Mouse (Mus musculus) hindbrain, embryonic 16.5 days (tissue): ENCODE results near the gene Agap3. TPM values are rescaled to one million over a fixed set of nuclear protein-coding genes. Genes with fewer than 3 reads are reported as not detected.

ENCODE experiments used
- ATAC-seq: fragments of 200-750 bp; cut with Nextera tagmentation; 2 replicates; pipeline ENCODE4 v1.8.0; 2017; ENCODE audit warnings: moderate TSS enrichment, moderate library complexity
- H3K27ac ChIP-seq: fragments of 300-500 bp; sonication (generic); 2 replicates; pipeline ENCODE4 v1.5.1; 2014; ENCODE audit warnings: low read depth, mild to moderate bottlenecking, control low read depth, low read length, moderate library complexity
- H3K27me3 ChIP-seq: fragments of 300-500 bp; sonication (generic); replicated peaks from 2 replicates; pipeline ENCODE4 v1.6.1; 2014; ENCODE audit warnings: low read length; ENCODE audit not compliant: control insufficient read depth, insufficient read depth
- H3K36me3 ChIP-seq: fragments of 300-500 bp; sonication (generic); 2 replicates; pipeline ENCODE4 v1.6.1; 2014; ENCODE audit warnings: mild to moderate bottlenecking, low read length, moderate library complexity, mixed read lengths; ENCODE audit not compliant: control insufficient read depth, insufficient read depth
- H3K4me1 ChIP-seq: fragments of 300-500 bp; sonication (generic); 2 replicates; pipeline ENCODE4 v1.6.1; 2014; ENCODE audit warnings: low read depth, low read length; ENCODE audit not compliant: control insufficient read depth, insufficient read depth
- H3K4me2 ChIP-seq: fragments of 300-500 bp; sonication (generic); 2 replicates; pipeline ENCODE4 v1.6.1; 2014; ENCODE audit warnings: mild to moderate bottlenecking, low read length, control low read depth, moderate library complexity
- H3K4me3 ChIP-seq: fragments of 300-500 bp; sonication (generic); 2 replicates; pipeline ENCODE4 v1.5.1; 2014; ENCODE audit warnings: mild to moderate bottlenecking, low read length, control low read depth, moderate library complexity
- H3K9ac ChIP-seq: fragments of 300-500 bp; sonication (generic); 2 replicates; pipeline ENCODE4 v1.6.1; 2014; ENCODE audit warnings: low read depth, mild to moderate bottlenecking, control low read depth, low read length, moderate library complexity
- H3K9me3 ChIP-seq: fragments of 300-500 bp; sonication (generic); 2 replicates; pipeline ENCODE4 v1.6.1; 2014; ENCODE audit warnings: mild to moderate bottlenecking, low read length, moderate library complexity; ENCODE audit not compliant: control insufficient read depth
- WGBS: fragments of 180-500 bp; shearing (Covaris S2); extraction: QIAGEN DNeasy Blood & Tissue Kit; methylation state at CpG from one replicate; pipeline ENCODE4 v1.1.7; 2014; 5-methylcytosine and 5-hydroxymethylcytosine counted together
- polyA plus RNA-seq: library from polyadenylated mRNA; unstranded; fragments of >200 nt; fragmentation: Nextera tagmentation; extraction: Ambion mirVana; gene quantifications from 2 replicates; pipeline ENCODE4 v1.2.1, GENCODE M21; 2015

Agap3 gene
- polyA plus RNA-seq, 1 experiment from 2014 or later, result 47.7 TPM

DNA sequence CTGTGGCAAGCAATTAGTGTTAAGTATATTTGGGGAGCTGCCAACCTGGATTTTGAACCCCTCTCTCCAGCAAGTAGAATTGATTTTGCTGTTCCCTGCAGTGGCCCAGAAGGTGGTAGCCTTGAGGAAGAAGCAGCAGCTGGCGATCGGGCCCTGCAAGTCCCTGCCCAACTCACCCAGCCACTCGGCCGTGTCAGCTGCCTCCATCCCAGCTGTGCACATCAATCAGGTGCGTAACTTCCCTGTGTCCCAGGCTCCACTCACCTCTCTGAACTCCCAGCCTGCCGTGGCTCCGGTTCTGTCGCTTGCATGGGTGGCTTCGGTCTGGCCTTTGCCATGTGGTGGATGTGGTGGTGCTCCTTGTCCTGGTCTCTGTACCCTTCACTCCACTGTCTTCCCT lies 25.9 kb downstream of the Agap3 start:
- no peak overlapping the region for H3K9ac ChIP-seq
- ATAC-seq, result no peak
- H3K9me3 ChIP-seq, result no peaks in the 10 kb centered on the region
- peaks cover 27% of the 10 kb centered on the region for H3K4me1 ChIP-seq
- H3K36me3 ChIP-seq, result peaks cover 30% of the 10 kb centered on the region
- H3K27me3 ChIP-seq, result peaks cover 2% of the 10 kb centered on the region; the same call in 1 of the 2 replicates
- no peak overlapping the region for H3K4me3 ChIP-seq
- WGBS, result 67% methylated on average over 9 of the region's 9 CpGs
- no peak overlapping the region for H3K27ac ChIP-seq
- no peak overlapping the region for H3K4me2 ChIP-seq

DNA sequence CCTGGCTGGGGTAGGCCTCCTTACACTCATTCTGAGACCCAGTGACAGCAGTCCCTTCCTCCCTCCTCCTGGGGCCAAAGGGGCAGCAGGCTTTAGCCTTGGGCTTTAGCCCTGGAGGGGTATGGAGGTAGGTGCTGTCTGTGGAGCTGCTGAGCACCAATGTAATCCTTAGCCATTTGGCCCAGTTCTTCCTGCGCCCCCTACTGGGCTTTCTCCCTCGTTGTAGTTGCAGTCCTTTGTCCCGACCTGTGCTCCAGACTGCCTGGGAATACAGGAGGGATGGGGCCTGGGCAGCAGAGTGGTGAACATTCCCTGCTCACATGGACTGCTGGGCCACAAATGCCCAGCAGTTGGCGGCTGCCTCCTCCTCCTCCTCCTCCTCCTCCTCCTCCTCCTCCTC lies 29.7 kb downstream of the Agap3 start:
- H3K36me3 ChIP-seq, result peaks cover 41% of the 10 kb centered on the region
- peaks cover 23% of the 10 kb centered on the region for H3K4me1 ChIP-seq
- peak; percentile 23; the same call in 1 of the 2 replicates for ATAC-seq
- H3K9me3 ChIP-seq, result no peaks in the 10 kb centered on the region
- H3K9ac ChIP-seq, result no peak overlapping the region
- no peak overlapping the region for H3K4me3 ChIP-seq
- H3K4me2 ChIP-seq, result no peak overlapping the region
- H3K27ac ChIP-seq, result peak overlapping the region; percentile 23; the same call in 1 of the 2 replicates
- no peaks in the 10 kb centered on the region for H3K27me3 ChIP-seq
- 6% methylated on average over 4 of the region's 4 CpGs for WGBS

DNA sequence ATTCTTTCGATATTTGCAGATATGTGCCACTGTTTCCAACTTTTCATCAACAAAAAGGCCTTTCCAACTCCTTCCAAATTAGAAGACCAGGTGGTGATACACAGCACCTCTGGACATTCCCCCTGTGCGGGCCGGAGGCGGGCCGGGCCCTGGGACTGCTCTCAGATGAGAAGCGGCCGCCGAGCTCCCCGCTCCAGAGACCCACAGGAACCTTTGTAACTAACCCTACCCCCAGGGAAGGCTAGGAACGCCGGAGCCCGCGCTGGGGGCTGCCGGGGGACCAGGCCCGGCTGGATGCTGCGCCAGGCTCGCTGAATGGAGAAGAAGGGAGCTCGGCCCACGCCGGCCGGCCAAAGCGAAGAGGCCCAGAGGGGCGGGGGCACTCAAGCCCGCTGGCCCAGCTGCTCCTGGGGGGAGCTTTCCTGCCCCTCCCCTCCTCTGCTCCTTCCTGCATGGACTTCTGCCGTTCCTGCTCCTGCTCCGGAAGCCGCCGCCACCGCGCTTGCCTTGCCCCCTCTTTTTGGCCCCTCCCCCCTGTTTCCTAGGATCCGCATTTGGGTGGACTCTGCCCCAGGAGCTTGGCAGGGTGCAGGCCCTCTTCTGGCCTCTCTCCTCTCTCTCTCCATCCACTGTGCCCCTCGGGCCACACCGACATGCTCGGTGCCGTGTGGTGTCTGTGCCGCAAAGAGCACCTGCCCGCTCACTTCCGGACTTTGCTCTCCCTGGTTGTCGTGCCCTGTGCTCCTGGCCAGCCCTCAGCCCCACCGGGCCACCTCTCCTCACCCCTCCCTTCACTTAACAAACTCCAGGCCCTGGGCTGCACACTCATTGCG lies 30.5 kb downstream of the Agap3 start:
- Histone ChIP-seq H3K36me3 (peaks cover 43% of the 10 kb centered on the region), H3K9me3 (no peaks in the 10 kb centered on the region), H3K9ac (no peak overlapping the region), H3K4me2 (no peak overlapping the region), H3K4me1 (peaks cover 23% of the 10 kb centered on the region), H3K4me3 (no peak overlapping the region), H3K27me3 (no peaks in the 10 kb centered on the region), H3K27ac (no peak overlapping the region)
- 0 out of 2 replicates have a peak, but pooled peaks have one; percentile 3 for ATAC-seq
- 41% methylated on average over 41 of the region's 41 CpGs for WGBS

DNA sequence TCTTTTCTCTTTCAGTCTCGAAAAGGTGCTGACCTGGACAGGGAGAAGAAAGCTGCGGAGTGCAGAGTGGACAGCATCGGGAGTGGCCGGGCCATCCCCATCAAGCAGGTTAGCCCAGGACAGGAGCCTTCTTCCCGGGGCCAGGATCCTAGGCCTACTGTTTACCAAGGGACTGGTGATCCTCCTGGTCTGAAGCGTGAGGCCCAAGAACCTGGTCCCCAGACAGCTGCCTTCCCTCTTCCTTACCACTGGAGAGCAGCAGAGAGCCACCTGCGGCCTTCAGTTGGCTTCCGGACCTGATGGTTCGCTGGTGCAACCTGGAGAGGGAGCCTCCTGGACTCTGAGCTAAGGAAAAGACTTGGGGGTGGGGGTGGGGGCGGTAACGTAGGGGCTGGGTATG lies 31.3 kb downstream of the Agap3 start:
- H3K27me3 ChIP-seq, result no peaks in the 10 kb centered on the region
- H3K4me2 ChIP-seq, result no peak overlapping the region
- peaks cover 43% of the 10 kb centered on the region for H3K36me3 ChIP-seq
- H3K9me3 ChIP-seq, result no peaks in the 10 kb centered on the region
- no peak overlapping the region for H3K9ac ChIP-seq
- H3K4me3 ChIP-seq, result no peak overlapping the region
- H3K4me1 ChIP-seq, result peaks cover 23% of the 10 kb centered on the region
- WGBS, result 28% methylated on average over 11 of the region's 11 CpGs
- ATAC-seq, result peak; percentile 27; the same call in 1 of the 2 replicates
- H3K27ac ChIP-seq, result no peak overlapping the region

DNA sequence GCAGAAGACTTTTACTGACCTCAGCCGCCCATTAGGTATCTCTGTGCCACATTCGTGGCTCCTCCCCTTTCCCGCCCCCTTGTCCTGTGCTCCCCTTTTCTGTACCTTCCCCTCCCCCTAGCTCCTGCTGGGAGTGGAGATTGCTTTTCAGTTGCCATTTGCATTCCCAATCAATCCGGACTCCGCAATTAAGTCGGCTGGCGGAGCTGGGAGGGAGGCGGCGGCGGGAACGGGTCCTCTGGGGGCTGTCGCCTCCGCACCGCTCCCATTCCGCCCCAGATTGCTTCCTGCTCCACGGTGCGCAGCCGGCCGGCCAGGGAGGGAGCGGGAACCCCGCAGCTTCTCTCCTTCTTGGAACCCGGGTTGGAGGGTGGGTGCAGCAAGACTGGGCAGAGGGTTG lies 33.0 kb downstream of the Agap3 start:
- Histone ChIP-seq H3K4me3 (no peak overlapping the region), H3K9ac (peak overlapping the region; percentile 41), H3K27ac (peak overlapping the region; percentile 59; the same call in 1 of the 2 replicates), H3K4me1 (peaks cover 25% of the 10 kb centered on the region), H3K9me3 (no peaks in the 10 kb centered on the region), H3K27me3 (no peaks in the 10 kb centered on the region), H3K4me2 (peak overlapping the region; percentile 35), H3K36me3 (peaks cover 43% of the 10 kb centered on the region)
- ATAC-seq, result 0 out of 2 replicates have a peak, but pooled peaks have one; percentile 16
- WGBS, result 14% methylated on average over 22 of the region's 22 CpGs

DNA sequence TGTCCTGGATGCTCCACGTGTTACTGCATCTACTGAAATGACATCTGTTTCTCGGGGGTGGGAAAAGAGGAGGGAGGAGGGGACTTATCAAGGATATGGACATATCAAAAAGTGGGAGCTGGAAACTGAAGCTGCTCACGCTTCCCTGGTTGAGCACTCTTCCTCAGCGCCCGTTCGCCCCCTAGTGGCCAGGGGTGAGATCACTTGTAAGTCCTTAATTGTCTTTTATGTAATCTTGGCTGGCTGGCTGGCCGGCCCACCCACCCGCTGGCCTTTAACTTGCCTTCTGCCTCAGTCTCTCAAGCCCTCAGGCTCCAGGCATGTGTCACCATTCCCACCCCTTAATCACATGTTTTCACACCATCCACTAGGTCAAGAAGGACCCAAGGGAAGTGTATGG lies 34.1 kb downstream of the Agap3 start:
- 3% methylated on average over 8 of the region's 8 CpGs for WGBS
- ATAC-seq, result 0 out of 2 replicates have a peak, but pooled peaks have one; percentile 8
- Histone ChIP-seq H3K9ac (no peak overlapping the region), H3K27ac (0 out of 2 replicates have a peak overlapping the region, but pooled peaks have one; percentile 10), H3K27me3 (no peaks in the 10 kb centered on the region), H3K9me3 (no peaks in the 10 kb centered on the region), H3K4me1 (peaks cover 28% of the 10 kb centered on the region), H3K4me2 (no peak overlapping the region), H3K36me3 (peaks cover 45% of the 10 kb centered on the region), H3K4me3 (no peak overlapping the region)

DNA sequence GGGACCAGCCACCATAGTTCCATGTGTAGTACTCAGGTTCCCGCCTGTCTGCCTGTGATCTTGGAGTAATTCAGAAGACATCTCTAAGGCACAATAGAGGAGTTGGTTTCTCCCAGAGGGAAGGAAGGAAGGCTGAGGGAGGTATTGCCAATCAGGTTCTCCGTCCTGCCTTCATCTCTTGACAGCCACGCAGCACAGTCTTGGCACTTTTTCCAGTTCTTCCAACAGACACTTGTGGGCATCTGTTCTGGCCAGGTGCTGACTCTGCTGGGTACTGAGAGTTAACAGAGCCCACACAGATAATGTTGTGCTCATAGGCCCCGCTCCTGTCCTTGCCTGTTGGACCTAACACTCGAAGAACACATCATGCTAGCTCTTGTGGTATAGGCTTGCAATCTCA lies 34.8 kb downstream of the Agap3 start:
- no peaks in the 10 kb centered on the region for H3K27me3 ChIP-seq
- H3K9me3 ChIP-seq, result no peaks in the 10 kb centered on the region
- H3K9ac ChIP-seq, result no peak overlapping the region
- H3K4me2 ChIP-seq, result no peak overlapping the region
- WGBS, result 89% methylated on average over 5 of the region's 5 CpGs
- H3K27ac ChIP-seq, result no peak overlapping the region
- no peak for ATAC-seq
- H3K4me1 ChIP-seq, result peaks cover 28% of the 10 kb centered on the region
- H3K36me3 ChIP-seq, result peaks cover 48% of the 10 kb centered on the region
- H3K4me3 ChIP-seq, result no peak overlapping the region

DNA sequence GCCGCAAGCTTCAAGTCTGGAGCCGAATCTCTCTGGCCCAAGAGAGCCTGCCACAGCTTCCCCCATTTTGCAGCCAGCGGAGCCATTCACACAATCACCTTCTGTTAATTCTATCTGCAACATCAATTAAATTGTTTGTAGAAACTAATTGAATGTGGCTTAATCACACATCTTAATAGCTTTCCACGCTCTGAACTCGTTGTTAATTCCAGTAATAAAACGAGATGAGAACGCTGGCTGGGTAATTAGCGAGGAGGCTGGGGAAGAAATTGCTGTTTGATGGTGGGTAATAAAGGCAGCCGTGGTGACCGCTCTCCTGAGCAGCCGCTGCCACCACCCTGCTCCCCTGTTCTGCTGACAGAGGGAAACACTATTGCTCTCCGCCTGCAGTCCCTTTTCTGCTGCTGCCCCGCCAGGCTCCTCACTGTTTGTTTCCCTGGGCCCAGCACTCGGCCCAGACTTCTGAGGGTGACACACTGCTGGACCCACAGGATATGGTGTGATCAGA lies 38.5 kb downstream of the Agap3 start:
- Histone ChIP-seq H3K4me3 (no peak overlapping the region), H3K4me1 (peaks cover 19% of the 10 kb centered on the region)

DNA sequence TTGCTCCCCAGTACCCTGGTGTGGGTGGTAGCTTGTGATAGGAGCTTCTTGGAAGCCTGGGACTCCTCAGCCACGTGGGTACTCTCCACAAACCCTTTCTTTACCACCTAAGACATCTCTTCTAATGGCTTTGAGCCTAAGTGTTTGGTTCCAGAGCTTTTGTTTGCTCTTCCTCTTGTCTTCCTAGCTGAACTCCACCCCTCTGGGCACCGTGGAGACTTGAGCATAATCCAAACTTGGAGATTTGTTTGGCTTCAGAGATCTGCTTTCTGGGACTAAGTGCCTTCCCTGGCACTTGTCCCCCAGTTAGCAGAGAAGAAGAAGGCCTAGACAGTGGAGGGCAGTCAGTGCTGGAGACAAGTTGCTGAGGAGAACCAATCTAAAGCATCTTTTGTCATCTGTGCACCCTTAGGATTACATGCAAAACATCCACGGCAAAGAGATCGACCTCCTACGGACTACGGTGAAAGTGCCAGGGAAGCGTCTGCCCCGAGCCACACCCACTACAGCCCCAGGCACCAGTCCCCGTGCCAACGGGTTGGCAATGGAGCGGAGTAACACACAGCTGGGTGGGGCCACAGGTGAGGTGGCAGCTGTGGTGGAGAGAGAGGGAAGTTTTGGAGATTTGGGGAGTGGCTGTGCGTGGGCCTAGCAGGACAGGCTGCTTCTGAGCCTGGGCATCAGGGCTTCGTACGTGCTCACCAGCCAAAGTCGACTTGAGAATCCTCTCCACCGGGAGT lies 40.7 kb downstream of the Agap3 start:
- Histone ChIP-seq H3K27ac (no peak overlapping the region), H3K27me3 (no peaks in the 10 kb centered on the region), H3K4me3 (no peak overlapping the region), H3K9ac (no peak overlapping the region), H3K9me3 (no peaks in the 10 kb centered on the region), H3K4me2 (no peak overlapping the region), H3K36me3 (peaks cover 42% of the 10 kb centered on the region), H3K4me1 (peaks cover 29% of the 10 kb centered on the region)
- WGBS, result 79% methylated on average over 16 of the region's 16 CpGs
- no peak for ATAC-seq

More for the DNA sequence above, 38.5 kb downstream of the Agap3 start:
- Histone ChIP-seq H3K4me2 (no peak overlapping the region), H3K9me3 (no peaks in the 10 kb centered on the region), H3K27ac (peak overlapping the region; percentile 45), H3K36me3 (peaks cover 46% of the 10 kb centered on the region), H3K27me3 (no peaks in the 10 kb centered on the region), H3K9ac (no peak overlapping the region)
- peak; percentile 19; the same call in 1 of the 2 replicates for ATAC-seq
- 57% methylated on average over 14 of the region's 14 CpGs for WGBS
